Mouse (Mus musculus): ENCODE data around the gene Stap2. TPM values are rescaled to one million over a fixed set of nuclear protein-coding genes. Genes with fewer than 3 reads are reported as not detected.

Stap2 gene
- polyA plus RNA-seq, 2 experiments = 2.0 to 2.8 TPM

- 31% methylated on average over 22 of the region's 22 CpGs for WGBS (ENCODE audit: insufficient replicate concordance)
- H3K4me1 ChIP-seq (replicated peaks; ENCODE audit: control insufficient read depth in 2 of 2, insufficient read depth in 2 of 2, low read length in 1 of 2) = no peaks in the 10 kb centered on the region
- H3K36me3 ChIP-seq (replicated peaks; ENCODE audit: control insufficient read depth, insufficient read depth, low read depth) = peaks cover 2% of the 10 kb centered on the region; the same call in 1 of the 2 replicates
- no peak for DNase-seq (ENCODE audit: low read depth in 3 of 3, low spot score in 3 of 3)
- H3K4me2 ChIP-seq (ENCODE audit: low read depth) = no peak overlapping the region
- no peak overlapping the region for H3K4me3 ChIP-seq (ENCODE audit: insufficient read depth in 1 of 2, low read depth in 2 of 2, low read length in 2 of 2)
- H3K9ac ChIP-seq (replicated peaks) = no peak overlapping the region
- H3K27ac ChIP-seq = no peak overlapping the region
- peaks cover 24% of the 10 kb centered on the region for H3K27me3 ChIP-seq (ENCODE audit: control insufficient read depth, insufficient read depth, low read length)
- TF ChIP-seq EP300 (IDR thresholded peaks at IDR 0.05; ENCODE audit: low read depth) (no peak), CTCF (IDR thresholded peaks at IDR 0.05; ENCODE audit: low read depth) (no peak; the same call in 1 of the 2 replicates)
- H3K9me3 ChIP-seq (ENCODE audit: control insufficient read depth, low read length) = no peaks in the 10 kb centered on the region
- ATAC-seq (ENCODE audit: insufficient read depth) = no peak
These were observed 33.9 kb downstream of the Stap2 start for GRCm38 (mm10) chr17:55971453-55971852.

GRCm38 (mm10) chr17:55969966-55970891, 35.2 kb downstream of the Stap2 start, which contains the start of gene Shd:
Gene Shd (plus strand): TSS chr17:55970467.
- no peak for DNase-seq (ENCODE audit: low read depth in 3 of 3, low spot score in 3 of 3)
- 10% methylated on average over 55 of the region's 55 CpGs for WGBS (ENCODE audit: insufficient replicate concordance)
- H3K27me3 ChIP-seq (ENCODE audit: control insufficient read depth, insufficient read depth, low read length) = peaks cover 24% of the 10 kb centered on the region

GRCm38 (mm10) chr17:55969560-55969959, 35.8 kb downstream of the Stap2 start:
- Histone ChIP-seq H3K9ac (replicated peaks) (no peak overlapping the region), H3K4me2 (ENCODE audit: low read depth) (no peak overlapping the region), H3K4me1 (replicated peaks; ENCODE audit: control insufficient read depth in 2 of 2, insufficient read depth in 2 of 2, low read length in 1 of 2) (no peaks in the 10 kb centered on the region), H3K27me3 (ENCODE audit: control insufficient read depth, insufficient read depth, low read length) (peaks cover 24% of the 10 kb centered on the region), H3K27ac (no peak overlapping the region), H3K9me3 (ENCODE audit: control insufficient read depth, low read length) (no peaks in the 10 kb centered on the region), H3K4me3 (ENCODE audit: insufficient read depth in 1 of 2, low read depth in 2 of 2, low read length in 2 of 2) (no peak overlapping the region), H3K36me3 (replicated peaks; ENCODE audit: control insufficient read depth, insufficient read depth, low read depth) (peaks cover 3% of the 10 kb centered on the region)
- 39% methylated on average over 14 of the region's 14 CpGs for WGBS (ENCODE audit: insufficient replicate concordance)
- ATAC-seq (ENCODE audit: insufficient read depth) = no peak
- TF ChIP-seq EP300 (IDR thresholded peaks at IDR 0.05; ENCODE audit: low read depth) = no peak
- no peak for TF ChIP-seq CTCF (IDR thresholded peaks at IDR 0.05; ENCODE audit: low read depth)
- no peak for DNase-seq (ENCODE audit: low read depth in 3 of 3, low spot score in 3 of 3)

More at GRCm38 (mm10) chr17:55969966-55970891, 35.2 kb downstream of the Stap2 start, which contains the start of gene Shd:
- peak within 1 kb of the TSS; percentile 47 for H3K4me2 ChIP-seq (ENCODE audit: low read depth)
- no peak within 1 kb of the TSS for H3K9ac ChIP-seq (replicated peaks)
- H3K9me3 ChIP-seq (ENCODE audit: control insufficient read depth, low read length) = no peaks in the 10 kb centered on the region
- H3K4me1 ChIP-seq (replicated peaks; ENCODE audit: control insufficient read depth in 2 of 2, insufficient read depth in 2 of 2, low read length in 1 of 2) = no peaks in the 10 kb centered on the region
- H3K36me3 ChIP-seq (replicated peaks; ENCODE audit: control insufficient read depth, insufficient read depth, low read depth) = peaks cover 3% of the 10 kb centered on the region
- TF ChIP-seq EP300 (IDR thresholded peaks at IDR 0.05; ENCODE audit: low read depth) (no peak), CTCF (IDR thresholded peaks at IDR 0.05; ENCODE audit: low read depth) (no peak)
- H3K4me3 ChIP-seq (ENCODE audit: insufficient read depth in 1 of 2, low read depth in 2 of 2, low read length in 2 of 2) = peak within 1 kb of the TSS; percentile 11 to 12; a peak in 2 of 4 replicates
- H3K27ac ChIP-seq = no peak within 1 kb of the TSS
- no peak for ATAC-seq (ENCODE audit: insufficient read depth)

GRCm38 (mm10) chr17:55968210-55968609, 37.2 kb downstream of the Stap2 start:
- no peak for TF ChIP-seq EP300 (IDR thresholded peaks at IDR 0.05; ENCODE audit: low read depth)
- no peak for TF ChIP-seq CTCF (IDR thresholded peaks at IDR 0.05; ENCODE audit: low read depth)
- Histone ChIP-seq H3K4me2 (ENCODE audit: low read depth) (no peak overlapping the region), H3K27me3 (ENCODE audit: control insufficient read depth, insufficient read depth, low read length) (peaks cover 24% of the 10 kb centered on the region), H3K9me3 (ENCODE audit: control insufficient read depth, low read length) (no peaks in the 10 kb centered on the region), H3K4me1 (replicated peaks; ENCODE audit: control insufficient read depth in 2 of 2, insufficient read depth in 2 of 2, low read length in 1 of 2) (no peaks in the 10 kb centered on the region), H3K36me3 (replicated peaks; ENCODE audit: control insufficient read depth, insufficient read depth, low read depth) (peaks cover 3% of the 10 kb centered on the region), H3K27ac (no peak overlapping the region), H3K4me3 (ENCODE audit: insufficient read depth in 1 of 2, low read depth in 2 of 2, low read length in 2 of 2) (no peak overlapping the region), H3K9ac (replicated peaks) (no peak overlapping the region)
- ATAC-seq (ENCODE audit: insufficient read depth) = no peak
- 61% methylated on average over 7 of the region's 7 CpGs for WGBS (ENCODE audit: insufficient replicate concordance)
- no peak for DNase-seq (ENCODE audit: low read depth in 3 of 3, low spot score in 3 of 3)

- ATAC-seq (ENCODE audit: insufficient read depth) (no peak), DNase-seq (ENCODE audit: low read depth in 3 of 3, low spot score in 3 of 3) (no peak)
- Histone ChIP-seq H3K4me3 (ENCODE audit: insufficient read depth in 1 of 2, low read depth in 2 of 2, low read length in 2 of 2) (no peak overlapping the region), H3K4me2 (ENCODE audit: low read depth) (no peak overlapping the region), H3K27ac (no peak overlapping the region), H3K9me3 (ENCODE audit: control insufficient read depth, low read length) (no peaks in the 10 kb centered on the region), H3K9ac (replicated peaks) (no peak overlapping the region), H3K27me3 (ENCODE audit: control insufficient read depth, insufficient read depth, low read length) (peaks cover 24% of the 10 kb centered on the region), H3K36me3 (replicated peaks; ENCODE audit: control insufficient read depth, insufficient read depth, low read depth) (peaks cover 3% of the 10 kb centered on the region), H3K4me1 (replicated peaks; ENCODE audit: control insufficient read depth in 2 of 2, insufficient read depth in 2 of 2, low read length in 1 of 2) (no peaks in the 10 kb centered on the region)
- TF ChIP-seq CTCF (IDR thresholded peaks at IDR 0.05; ENCODE audit: low read depth) = no peak
- no peak for TF ChIP-seq EP300 (IDR thresholded peaks at IDR 0.05; ENCODE audit: low read depth)
- WGBS (ENCODE audit: insufficient replicate concordance) = 81% methylated on average over 4 of the region's 4 CpGs
These were observed 38.2 kb downstream of the Stap2 start for GRCm38 (mm10) chr17:55967186-55967585.

Data from liver, embryonic 14.5 days (tissue).